Comparison of ENCODE assay signal across 8 mouse cellular contexts in the genomic region with DNA sequence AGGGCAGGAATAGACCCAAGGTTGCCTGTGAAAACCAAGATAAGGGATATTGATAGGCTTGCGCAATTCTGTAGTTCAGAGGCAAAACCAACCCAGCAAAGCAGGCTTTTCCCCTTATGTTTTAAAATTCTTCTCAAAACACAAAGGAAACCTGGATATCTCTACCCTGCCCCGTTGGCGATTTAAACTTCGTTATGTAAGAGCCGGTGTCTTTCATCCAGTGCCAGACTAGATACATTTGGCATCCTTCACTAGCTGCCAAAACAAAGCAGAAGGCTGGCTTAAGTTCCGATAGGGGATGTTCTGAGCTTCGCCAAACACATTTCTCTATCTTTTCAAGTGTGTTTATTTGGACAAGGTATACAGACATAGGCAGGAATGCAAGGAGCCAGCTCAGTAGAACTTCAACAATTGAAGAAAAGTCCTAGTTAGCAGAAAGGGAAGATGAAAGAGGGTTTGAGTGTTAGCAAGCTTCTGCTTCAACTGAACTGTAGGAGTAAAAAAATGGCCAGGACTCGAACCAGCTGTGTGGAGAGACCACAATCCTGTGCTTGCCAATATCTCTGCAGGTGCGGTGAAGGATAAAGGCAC.
DNase-seq lines count a peak whose midpoint lies in the region; ATAC-seq and TF ChIP-seq lines count a peak whose summit lies in the region.

No protein-coding gene starts in this region.

- TF ChIP-seq POLR2A in cerebellum, adult 2 months (IDR thresholded peaks at IDR 0.05; ENCODE audit: borderline replicate concordance, insufficient read depth, low read length), result no peak

- no peak for ATAC-seq in kidney, embryonic 15.5 days (replicated peaks; ENCODE audit: low FRiP score)
- ATAC-seq in CD4-positive, CD25-positive, alpha-beta regulatory T cell, adult 4 months, result peak; percentile 38
- no peak for ATAC-seq in hindbrain, embryonic 11.5 days (ENCODE audit: low FRiP score)
- ATAC-seq in midbrain, embryonic 14.5 days (ENCODE audit: low FRiP score, low TSS enrichment), result no peak
- no peak for ATAC-seq in kidney, embryonic 14.5 days (ENCODE audit: low FRiP score, low TSS enrichment)

- peaks cover 64% of the 10 kb centered on the region for H3K4me1 ChIP-seq in kidney, embryonic 15.5 days
- peaks cover 43% of the 10 kb centered on the region for H3K4me1 ChIP-seq in cerebellum, adult 2 months (ENCODE audit: control insufficient read depth, insufficient read depth, low read length)
- H3K4me1 ChIP-seq in hindbrain, embryonic 11.5 days (replicated peaks; ENCODE audit: control insufficient read depth, insufficient read depth, low read length), result peaks cover 4% of the 10 kb centered on the region; the same call in 1 of the 2 replicates
- peaks cover 18% of the 10 kb centered on the region; the same call in 1 of the 2 replicates for H3K4me1 ChIP-seq in midbrain, embryonic 14.5 days (ENCODE audit: control insufficient read depth, insufficient read depth, low read length)
- peaks cover 35% of the 10 kb centered on the region; the same call in 1 of the 2 replicates for H3K4me1 ChIP-seq in kidney, embryonic 14.5 days (ENCODE audit: control insufficient read depth, insufficient read depth, low read length)

- H3K27me3 ChIP-seq in kidney, embryonic 15.5 days, result no peaks in the 10 kb centered on the region
- H3K27me3 ChIP-seq in cerebellum, adult 2 months (ENCODE audit: control insufficient read depth, insufficient read depth, low read length), result no peaks in the 10 kb centered on the region
- H3K27me3 ChIP-seq in hindbrain, embryonic 11.5 days (ENCODE audit: control insufficient read depth, insufficient read depth, low read length), result no peaks in the 10 kb centered on the region
- no peaks in the 10 kb centered on the region for H3K27me3 ChIP-seq in midbrain, embryonic 14.5 days (ENCODE audit: control insufficient read depth, insufficient read depth, low read length)
- H3K27me3 ChIP-seq in kidney, embryonic 14.5 days (ENCODE audit: control insufficient read depth, insufficient read depth, low read length), result no peaks in the 10 kb centered on the region

- no peak overlapping the region for H3K4me3 ChIP-seq in kidney, embryonic 15.5 days (replicated peaks)
- no peak overlapping the region for H3K4me3 ChIP-seq in cerebellum, adult 2 months (replicated peaks; ENCODE audit: insufficient read depth, low read depth, low read length)
- no peak overlapping the region for H3K4me3 ChIP-seq in hindbrain, embryonic 11.5 days (ENCODE audit: low read depth, low read length)
- H3K4me3 ChIP-seq in midbrain, embryonic 14.5 days (replicated peaks; ENCODE audit: low read depth, low read length), result no peak overlapping the region
- H3K4me3 ChIP-seq in kidney, embryonic 14.5 days (ENCODE audit: low read length), result no peak overlapping the region

- TF ChIP-seq CTCF in cerebellum, adult 2 months (IDR thresholded peaks at IDR 0.05; ENCODE audit: borderline replicate concordance, insufficient read depth, low read depth, low read length), result no peak

- no peak for DNase-seq in kidney, adult 18-20 months
- peak in 1 of 2 experiments; percentile 85 for DNase-seq in cerebellum, adult 2 months
- DNase-seq in hindbrain, embryonic 11.5 days (ENCODE audit: low spot score), result peak; percentile 45
- peak; percentile 61 for DNase-seq in midbrain, embryonic 14.5 days
- DNase-seq in right cerebral cortex, postnatal 4 days, result no peak

- WGBS in kidney, embryonic 15.5 days, result 66% methylated on average over 9 of the region's 9 CpGs
- 6% methylated on average over 9 of the region's 9 CpGs for WGBS in cerebellum, adult 2 months
- WGBS in hindbrain, embryonic 11.5 days, result 81% methylated on average over 9 of the region's 9 CpGs
- WGBS in midbrain, embryonic 14.5 days, result 79% methylated on average over 9 of the region's 9 CpGs
- WGBS in kidney, embryonic 14.5 days, result 72% methylated on average over 9 of the region's 9 CpGs

- no peak overlapping the region for H3K4me2 ChIP-seq in kidney, embryonic 15.5 days
- H3K4me2 ChIP-seq in hindbrain, embryonic 11.5 days (replicated peaks; ENCODE audit: low read depth, low read length), result no peak overlapping the region
- no peak overlapping the region for H3K4me2 ChIP-seq in midbrain, embryonic 14.5 days (ENCODE audit: low read length)
- H3K4me2 ChIP-seq in kidney, embryonic 14.5 days (replicated peaks; ENCODE audit: low read depth, low read length), result no peak overlapping the region

- H3K27ac ChIP-seq in kidney, embryonic 15.5 days, result peak overlapping the region; percentile 62; the same call in 1 of the 2 replicates
- peak overlapping the region; percentile 97 for H3K27ac ChIP-seq in cerebellum, adult 2 months (ENCODE audit: insufficient read depth, low read length)
- H3K27ac ChIP-seq in hindbrain, embryonic 11.5 days (ENCODE audit: low read depth, low read length), result no peak overlapping the region
- H3K27ac ChIP-seq in midbrain, embryonic 14.5 days (replicated peaks; ENCODE audit: low read depth, low read length), result no peak overlapping the region
- no peak overlapping the region for H3K27ac ChIP-seq in kidney, embryonic 14.5 days (ENCODE audit: low read depth, low read length)

- no peak overlapping the region for H3K9ac ChIP-seq in kidney, embryonic 15.5 days
- H3K9ac ChIP-seq in hindbrain, embryonic 11.5 days (ENCODE audit: low read depth, low read length), result no peak overlapping the region
- no peak overlapping the region for H3K9ac ChIP-seq in midbrain, embryonic 14.5 days (replicated peaks; ENCODE audit: low read length)
- H3K9ac ChIP-seq in kidney, embryonic 14.5 days (ENCODE audit: low read depth, low read length), result no peak overlapping the region

- H3K36me3 ChIP-seq in kidney, embryonic 15.5 days, result peaks cover 3% of the 10 kb centered on the region; the same call in 1 of the 2 replicates
- H3K36me3 ChIP-seq in hindbrain, embryonic 11.5 days (ENCODE audit: control insufficient read depth, insufficient read depth, low read length), result no peaks in the 10 kb centered on the region
- no peaks in the 10 kb centered on the region for H3K36me3 ChIP-seq in midbrain, embryonic 14.5 days (ENCODE audit: control insufficient read depth, insufficient read depth, low read length)
- H3K36me3 ChIP-seq in kidney, embryonic 14.5 days (ENCODE audit: control insufficient read depth, insufficient read depth, low read length), result no peaks in the 10 kb centered on the region

- H3K9me3 ChIP-seq in kidney, embryonic 15.5 days (replicated peaks), result no peaks in the 10 kb centered on the region
- H3K9me3 ChIP-seq in hindbrain, embryonic 11.5 days (ENCODE audit: control insufficient read depth, low read length), result no peaks in the 10 kb centered on the region
- H3K9me3 ChIP-seq in midbrain, embryonic 14.5 days (ENCODE audit: control insufficient read depth, low read length), result no peaks in the 10 kb centered on the region
- no peaks in the 10 kb centered on the region for H3K9me3 ChIP-seq in kidney, embryonic 14.5 days (ENCODE audit: control insufficient read depth, low read length)

Comparison
In these comparisons a context has a peak if more than half of its experiments do, and no peak if none do; other contexts are left out.
1. H3K27ac ChIP-seq: peak in kidney, embryonic 15.5 days (single experiment) and cerebellum, adult 2 months (single experiment); none in hindbrain, embryonic 11.5 days (single experiment), midbrain, embryonic 14.5 days (single experiment) and kidney, embryonic 14.5 days (single experiment).
2. DNase-seq: peak in hindbrain, embryonic 11.5 days (single experiment) and midbrain, embryonic 14.5 days (single experiment); none in kidney, adult 18-20 months (single experiment) and right cerebral cortex, postnatal 4 days (single experiment).